Mouse (Mus musculus): ENCODE data around the gene Olfr789.

- TF ChIP-seq EP300 (optimal IDR thresholded peaks at IDR 0.05) (no peak), CTCF (IDR thresholded peaks at IDR 0.05; ENCODE audit: low read depth) (no peak)
Measured at GRCm38 (mm10) chr10:129461562-129461961, 23.0 kb upstream of the Olfr789 start, which contains the start of gene Olfr787.

Data from stomach, postnatal 0 days (tissue).